Mouse (Mus musculus) limb, embryonic 15.5 days (tissue): ENCODE measurements around the gene Fmo2. TPM values are rescaled to one million over a fixed set of nuclear protein-coding genes. Genes with fewer than 3 reads are reported as not detected.

Source experiments
- ATAC-seq: fragments of 200-750 bp; cut with Nextera tagmentation; 2 replicates; pipeline ENCODE4 v1.8.0; 2017; ENCODE audit warnings: low read depth, moderate TSS enrichment; ENCODE audit not compliant: insufficient number of reproducible peaks, low FRiP score, low TSS enrichment
- H3K27ac ChIP-seq: fragments of 300-500 bp; sonication (generic); 2 replicates; pipeline ENCODE4 v1.5.1; 2015; ENCODE audit warnings: moderate library complexity, mild to moderate bottlenecking, inconsistent platforms
- H3K27me3 ChIP-seq: fragments of 300-500 bp; sonication (generic); 2 replicates; pipeline ENCODE4 v1.6.1; 2015; ENCODE audit warnings: inconsistent platforms
- H3K36me3 ChIP-seq: fragments of 300-500 bp; sonication (generic); 2 replicates; pipeline ENCODE4 v1.6.1; 2015; ENCODE audit warnings: inconsistent platforms
- H3K4me1 ChIP-seq: fragments of 300-500 bp; sonication (generic); 2 replicates; pipeline ENCODE4 v1.6.1; 2015; ENCODE audit warnings: inconsistent platforms
- H3K4me2 ChIP-seq: fragments of 300-500 bp; sonication (generic); 2 replicates; pipeline ENCODE4 v1.6.1; 2015; ENCODE audit warnings: mild to moderate bottlenecking, inconsistent platforms
- H3K4me3 ChIP-seq: fragments of 300-500 bp; sonication (generic); 2 replicates; pipeline ENCODE4 v1.5.1; 2015; ENCODE audit warnings: mild to moderate bottlenecking, inconsistent platforms
- H3K9ac ChIP-seq: fragments of 300-500 bp; sonication (generic); 2 replicates; pipeline ENCODE4 v1.6.1; 2015; ENCODE audit warnings: inconsistent platforms
- H3K9me3 ChIP-seq: fragments of 300-500 bp; sonication (generic); 2 replicates; pipeline ENCODE4 v1.6.1; 2016; ENCODE audit warnings: inconsistent platforms
- WGBS: fragments of 180-500 bp; shearing (Covaris S2); methylation state at CpG from one replicate; pipeline ENCODE4 v1.1.7; 2015; 5-methylcytosine and 5-hydroxymethylcytosine counted together
- polyA plus RNA-seq: library from polyadenylated mRNA; unstranded; fragments of >200 nt; fragmentation: Nextera tagmentation; extraction: Ambion mirVana; gene quantifications from 2 replicates; pipeline ENCODE4 v1.2.1, GENCODE M21; 2015

Gene Fmo2
- polyA plus RNA-seq, 1 experiment from 2014 or later = 3.0 TPM

GRCm38 (mm10) chr1:162931310-162931875 lies 32.9 kb upstream of the Fmo2 start:
- H3K27me3 ChIP-seq = no peaks in the 10 kb centered on the region
- no peak overlapping the region for H3K9ac ChIP-seq
- H3K36me3 ChIP-seq = no peaks in the 10 kb centered on the region
- H3K27ac ChIP-seq = no peak overlapping the region
- no peak overlapping the region for H3K4me3 ChIP-seq
- ATAC-seq = no peak
- WGBS = 58% methylated on average over 4 of the region's 4 CpGs
- H3K4me1 ChIP-seq = peaks cover 4% of the 10 kb centered on the region; the same call in 1 of the 2 replicates
- no peaks in the 10 kb centered on the region for H3K9me3 ChIP-seq
- H3K4me2 ChIP-seq = no peak overlapping the region

GRCm38 (mm10) chr1:162930631-162931030 lies 32.1 kb upstream of the Fmo2 start:
- no peak overlapping the region for H3K27ac ChIP-seq
- no peaks in the 10 kb centered on the region for H3K27me3 ChIP-seq
- ATAC-seq = no peak
- no peak overlapping the region for H3K9ac ChIP-seq
- H3K4me2 ChIP-seq = no peak overlapping the region
- no peak overlapping the region for H3K4me3 ChIP-seq
- H3K4me1 ChIP-seq = peaks cover 4% of the 10 kb centered on the region; the same call in 1 of the 2 replicates
- 70% methylated on average over 2 of the region's 2 CpGs for WGBS
- no peaks in the 10 kb centered on the region for H3K36me3 ChIP-seq
- H3K9me3 ChIP-seq = no peaks in the 10 kb centered on the region

GRCm38 (mm10) chr1:162929146-162929545 lies 30.6 kb upstream of the Fmo2 start:
- H3K27ac ChIP-seq = no peak overlapping the region
- H3K4me3 ChIP-seq = no peak overlapping the region
- no peak overlapping the region for H3K4me2 ChIP-seq
- ATAC-seq = no peak
- H3K9me3 ChIP-seq = no peaks in the 10 kb centered on the region
- no peak overlapping the region for H3K9ac ChIP-seq
- 77% methylated on average over 3 of the region's 3 CpGs for WGBS
- no peaks in the 10 kb centered on the region for H3K36me3 ChIP-seq
- H3K27me3 ChIP-seq = no peaks in the 10 kb centered on the region
- peaks cover 4% of the 10 kb centered on the region; the same call in 1 of the 2 replicates for H3K4me1 ChIP-seq

GRCm38 (mm10) chr1:162925121-162925520 lies 26.6 kb upstream of the Fmo2 start:
- 64% methylated on average over 1 of the region's 1 CpGs for WGBS
- Histone ChIP-seq H3K9me3 (no peaks in the 10 kb centered on the region), H3K9ac (no peak overlapping the region), H3K27me3 (no peaks in the 10 kb centered on the region), H3K36me3 (no peaks in the 10 kb centered on the region), H3K4me1 (no peaks in the 10 kb centered on the region), H3K4me3 (no peak overlapping the region), H3K4me2 (no peak overlapping the region), H3K27ac (no peak overlapping the region)
- ATAC-seq = no peak

GRCm38 (mm10) chr1:162916661-162917060 lies 18.1 kb upstream of the Fmo2 start:
- H3K36me3 ChIP-seq = no peaks in the 10 kb centered on the region
- 75% methylated on average over 8 of the region's 8 CpGs for WGBS
- H3K27ac ChIP-seq = no peak overlapping the region
- H3K4me2 ChIP-seq = no peak overlapping the region
- ATAC-seq = no peak
- no peak overlapping the region for H3K9ac ChIP-seq
- no peak overlapping the region for H3K4me3 ChIP-seq
- H3K9me3 ChIP-seq = no peaks in the 10 kb centered on the region
- H3K27me3 ChIP-seq = no peaks in the 10 kb centered on the region
- H3K4me1 ChIP-seq = no peaks in the 10 kb centered on the region

- Histone ChIP-seq H3K4me1 (no peaks in the 10 kb centered on the region), H3K9ac (no peak overlapping the region), H3K36me3 (no peaks in the 10 kb centered on the region), H3K4me3 (no peak overlapping the region), H3K27ac (no peak overlapping the region), H3K4me2 (no peak overlapping the region), H3K9me3 (no peaks in the 10 kb centered on the region), H3K27me3 (no peaks in the 10 kb centered on the region)
- WGBS = 85% methylated on average over 4 of the region's 4 CpGs
- ATAC-seq = no peak
These were observed 16.5 kb upstream of the Fmo2 start for GRCm38 (mm10) chr1:162914932-162915556.

- Histone ChIP-seq H3K27ac (no peak overlapping the region), H3K4me2 (no peak overlapping the region), H3K4me1 (no peaks in the 10 kb centered on the region), H3K36me3 (no peaks in the 10 kb centered on the region), H3K9me3 (no peaks in the 10 kb centered on the region), H3K4me3 (no peak overlapping the region), H3K27me3 (no peaks in the 10 kb centered on the region), H3K9ac (no peak overlapping the region)
- no peak for ATAC-seq
These were observed 13.6 kb upstream of the Fmo2 start for GRCm38 (mm10) chr1:162912085-162912484.

- Histone ChIP-seq H3K4me1 (peaks cover 5% of the 10 kb centered on the region; the same call in 1 of the 2 replicates), H3K9ac (no peak overlapping the region), H3K27me3 (no peaks in the 10 kb centered on the region), H3K4me3 (no peak overlapping the region), H3K4me2 (no peak overlapping the region), H3K9me3 (no peaks in the 10 kb centered on the region), H3K27ac (no peak overlapping the region; the same call in 1 of the 2 replicates), H3K36me3 (no peaks in the 10 kb centered on the region)
- ATAC-seq = no peak
- WGBS = 38% methylated on average over 4 of the region's 4 CpGs
These were observed 3.4 kb upstream of the Fmo2 start for GRCm38 (mm10) chr1:162901879-162902278.

- H3K9me3 ChIP-seq = no peaks in the 10 kb centered on the region
- H3K9ac ChIP-seq = no peak overlapping the region
- ATAC-seq = no peak
- H3K27me3 ChIP-seq = no peaks in the 10 kb centered on the region
- no peaks in the 10 kb centered on the region for H3K4me1 ChIP-seq
- no peaks in the 10 kb centered on the region for H3K36me3 ChIP-seq
- no peak overlapping the region for H3K4me2 ChIP-seq
- H3K27ac ChIP-seq = no peak overlapping the region
- 39% methylated on average over 6 of the region's 6 CpGs for WGBS
- H3K4me3 ChIP-seq = no peak overlapping the region
These were observed 2.6 kb downstream of the Fmo2 start for GRCm38 (mm10) chr1:162895900-162896299.

- no peaks in the 10 kb centered on the region for H3K4me1 ChIP-seq
- no peak overlapping the region for H3K4me2 ChIP-seq
- H3K36me3 ChIP-seq = no peaks in the 10 kb centered on the region
- no peaks in the 10 kb centered on the region for H3K9me3 ChIP-seq
- no peak for ATAC-seq
- no peaks in the 10 kb centered on the region for H3K27me3 ChIP-seq
- H3K4me3 ChIP-seq = no peak overlapping the region
- H3K27ac ChIP-seq = no peak overlapping the region
- 89% methylated on average over 6 of the region's 6 CpGs for WGBS
- no peak overlapping the region for H3K9ac ChIP-seq
These were observed 5.5 kb downstream of the Fmo2 start for GRCm38 (mm10) chr1:162893014-162893413.

- 55% methylated on average over 6 of the region's 6 CpGs for WGBS
- no peaks in the 10 kb centered on the region for H3K4me1 ChIP-seq
- H3K4me2 ChIP-seq = no peak overlapping the region
- H3K36me3 ChIP-seq = no peaks in the 10 kb centered on the region
- no peaks in the 10 kb centered on the region for H3K27me3 ChIP-seq
- no peak overlapping the region for H3K4me3 ChIP-seq
- no peak for ATAC-seq
- no peaks in the 10 kb centered on the region for H3K9me3 ChIP-seq
- no peak overlapping the region for H3K9ac ChIP-seq
- 0 out of 2 replicates have a peak overlapping the region, but pooled peaks have one; percentile 30 for H3K27ac ChIP-seq
These were observed 6.5 kb downstream of the Fmo2 start for GRCm38 (mm10) chr1:162891980-162892451.

- no peak for ATAC-seq
- no peaks in the 10 kb centered on the region for H3K36me3 ChIP-seq
- H3K4me3 ChIP-seq = no peak overlapping the region
- H3K27ac ChIP-seq = no peak overlapping the region
- H3K9ac ChIP-seq = no peak overlapping the region
- no peaks in the 10 kb centered on the region for H3K9me3 ChIP-seq
- WGBS = 74% methylated on average over 12 of the region's 12 CpGs
- no peak overlapping the region for H3K4me2 ChIP-seq
- no peaks in the 10 kb centered on the region for H3K27me3 ChIP-seq
- H3K4me1 ChIP-seq = no peaks in the 10 kb centered on the region
These were observed 9.9 kb downstream of the Fmo2 start for GRCm38 (mm10) chr1:162888646-162889045.
